Mouse (Mus musculus): ENCODE results near the gene Baz1a. TPM values are rescaled to one million over a fixed set of nuclear protein-coding genes. Genes with fewer than 3 reads are reported as not detected.

Gene Baz1a
- polyA plus RNA-seq, 1 experiment from 2014 or later, result 10.3 TPM

GRCm38 (mm10) chr12:55049731-55050353, 35.7 kb upstream of the Baz1a start:
- peaks cover 3% of the 10 kb centered on the region; the same call in 1 of the 2 replicates for H3K4me1 ChIP-seq (replicated peaks)
- no peaks in the 10 kb centered on the region for H3K27me3 ChIP-seq
- H3K9ac ChIP-seq, result no peak overlapping the region
- no peaks in the 10 kb centered on the region for H3K9me3 ChIP-seq (replicated peaks)
- no peak for ATAC-seq (replicated peaks; ENCODE audit: insufficient number of reproducible peaks, insufficient read depth, low FRiP score, low read depth)
- peaks cover 14% of the 10 kb centered on the region for H3K36me3 ChIP-seq
- no peak overlapping the region for H3K27ac ChIP-seq
- no peak overlapping the region for H3K4me3 ChIP-seq
- whole genome bisulfite sequencing, result 89% methylated on average over 8 of the region's 8 CpGs
- no peak overlapping the region for H3K4me2 ChIP-seq

- no peak for ATAC-seq (replicated peaks; ENCODE audit: insufficient number of reproducible peaks, insufficient read depth, low FRiP score, low read depth)
- Histone ChIP-seq H3K4me2 (no peak overlapping the region), H3K4me1 (replicated peaks) (no peaks in the 10 kb centered on the region), H3K9me3 (replicated peaks) (no peaks in the 10 kb centered on the region), H3K27ac (no peak overlapping the region), H3K27me3 (no peaks in the 10 kb centered on the region), H3K9ac (no peak overlapping the region), H3K4me3 (no peak overlapping the region), H3K36me3 (peaks cover 10% of the 10 kb centered on the region)
- WGBS, result 61% methylated on average over 15 of the region's 15 CpGs
Measured at GRCm38 (mm10) chr12:55041011-55041410, 26.9 kb upstream of the Baz1a start.

- WGBS, result 39% methylated on average over 3 of the region's 3 CpGs
- ATAC-seq (replicated peaks; ENCODE audit: insufficient number of reproducible peaks, insufficient read depth, low FRiP score, low read depth), result no peak
- H3K27me3 ChIP-seq, result no peaks in the 10 kb centered on the region
- no peaks in the 10 kb centered on the region for H3K4me1 ChIP-seq (replicated peaks)
- H3K4me2 ChIP-seq, result no peak overlapping the region
- H3K36me3 ChIP-seq, result no peaks in the 10 kb centered on the region
- H3K9ac ChIP-seq, result no peak overlapping the region
- H3K4me3 ChIP-seq, result no peak overlapping the region
- H3K27ac ChIP-seq, result no peak overlapping the region
- H3K9me3 ChIP-seq (replicated peaks), result no peaks in the 10 kb centered on the region
Measured at GRCm38 (mm10) chr12:55027088-55027487, 12.9 kb upstream of the Baz1a start.

- WGBS, result 70% methylated on average over 2 of the region's 2 CpGs
- H3K27ac ChIP-seq, result no peak overlapping the region
- no peaks in the 10 kb centered on the region for H3K4me1 ChIP-seq (replicated peaks)
- no peaks in the 10 kb centered on the region for H3K9me3 ChIP-seq (replicated peaks)
- H3K4me3 ChIP-seq, result no peak overlapping the region
- no peak overlapping the region for H3K4me2 ChIP-seq
- H3K36me3 ChIP-seq, result no peaks in the 10 kb centered on the region
- no peak overlapping the region for H3K9ac ChIP-seq
- ATAC-seq (replicated peaks; ENCODE audit: insufficient number of reproducible peaks, insufficient read depth, low FRiP score, low read depth), result no peak
- H3K27me3 ChIP-seq, result no peaks in the 10 kb centered on the region
Measured at GRCm38 (mm10) chr12:55023284-55023683, 9.1 kb upstream of the Baz1a start.

GRCm38 (mm10) chr12:55019421-55019877, 5.3 kb upstream of the Baz1a start:
- no peak overlapping the region for H3K27ac ChIP-seq
- H3K4me1 ChIP-seq (replicated peaks), result no peaks in the 10 kb centered on the region
- H3K4me2 ChIP-seq, result no peak overlapping the region
- WGBS, result 76% methylated on average over 7 of the region's 7 CpGs
- no peak overlapping the region for H3K4me3 ChIP-seq
- no peaks in the 10 kb centered on the region for H3K36me3 ChIP-seq
- ATAC-seq (replicated peaks; ENCODE audit: insufficient number of reproducible peaks, insufficient read depth, low FRiP score, low read depth), result no peak
- H3K9ac ChIP-seq, result no peak overlapping the region
- no peaks in the 10 kb centered on the region for H3K27me3 ChIP-seq
- H3K9me3 ChIP-seq (replicated peaks), result no peaks in the 10 kb centered on the region

GRCm38 (mm10) chr12:55017119-55017721, 3.1 kb upstream of the Baz1a start:
- no peaks in the 10 kb centered on the region for H3K36me3 ChIP-seq
- no peaks in the 10 kb centered on the region for H3K9me3 ChIP-seq (replicated peaks)
- no peak overlapping the region for H3K4me2 ChIP-seq
- no peaks in the 10 kb centered on the region for H3K27me3 ChIP-seq
- no peaks in the 10 kb centered on the region for H3K4me1 ChIP-seq (replicated peaks)
- no peak overlapping the region for H3K4me3 ChIP-seq
- H3K27ac ChIP-seq, result no peak overlapping the region
- no peak for ATAC-seq (replicated peaks; ENCODE audit: insufficient number of reproducible peaks, insufficient read depth, low FRiP score, low read depth)
- 70% methylated on average over 9 of the region's 9 CpGs for WGBS
- no peak overlapping the region for H3K9ac ChIP-seq

GRCm38 (mm10) chr12:55016339-55017118, 2.4 kb upstream of the Baz1a start:
- no peak overlapping the region for H3K9ac ChIP-seq
- no peak overlapping the region for H3K4me3 ChIP-seq
- no peak for ATAC-seq (replicated peaks; ENCODE audit: insufficient number of reproducible peaks, insufficient read depth, low FRiP score, low read depth)
- no peaks in the 10 kb centered on the region for H3K36me3 ChIP-seq
- H3K27me3 ChIP-seq, result no peaks in the 10 kb centered on the region
- no peak overlapping the region for H3K27ac ChIP-seq
- no peaks in the 10 kb centered on the region for H3K4me1 ChIP-seq (replicated peaks)
- no peaks in the 10 kb centered on the region for H3K9me3 ChIP-seq (replicated peaks)
- H3K4me2 ChIP-seq, result no peak overlapping the region
- WGBS, result 68% methylated on average over 8 of the region's 8 CpGs

GRCm38 (mm10) chr12:55015428-55015827, 1.3 kb upstream of the Baz1a start:
- H3K9ac ChIP-seq, result no peak overlapping the region
- no peaks in the 10 kb centered on the region for H3K36me3 ChIP-seq
- H3K27ac ChIP-seq, result no peak overlapping the region
- no peak overlapping the region for H3K4me3 ChIP-seq
- no peak for ATAC-seq (replicated peaks; ENCODE audit: insufficient number of reproducible peaks, insufficient read depth, low FRiP score, low read depth)
- no peaks in the 10 kb centered on the region for H3K4me1 ChIP-seq (replicated peaks)
- H3K4me2 ChIP-seq, result no peak overlapping the region
- WGBS, result 75% methylated on average over 5 of the region's 5 CpGs
- no peaks in the 10 kb centered on the region for H3K9me3 ChIP-seq (replicated peaks)
- H3K27me3 ChIP-seq, result no peaks in the 10 kb centered on the region

GRCm38 (mm10) chr12:55013031-55013430, 1.1 kb downstream of the Baz1a start:
- Histone ChIP-seq H3K4me2 (no peak overlapping the region), H3K9me3 (replicated peaks) (no peaks in the 10 kb centered on the region), H3K4me3 (no peak overlapping the region), H3K27me3 (no peaks in the 10 kb centered on the region), H3K4me1 (replicated peaks) (no peaks in the 10 kb centered on the region), H3K9ac (no peak overlapping the region), H3K27ac (no peak overlapping the region), H3K36me3 (no peaks in the 10 kb centered on the region)
- ATAC-seq (replicated peaks; ENCODE audit: insufficient number of reproducible peaks, insufficient read depth, low FRiP score, low read depth), result no peak
- WGBS, result 77% methylated on average over 1 of the region's 1 CpGs

GRCm38 (mm10) chr12:55007361-55008008, 6.7 kb downstream of the Baz1a start:
- Histone ChIP-seq H3K9me3 (replicated peaks) (no peaks in the 10 kb centered on the region), H3K9ac (no peak overlapping the region), H3K27ac (no peak overlapping the region), H3K4me1 (replicated peaks) (no peaks in the 10 kb centered on the region), H3K4me3 (no peak overlapping the region), H3K27me3 (no peaks in the 10 kb centered on the region), H3K4me2 (no peak overlapping the region), H3K36me3 (no peaks in the 10 kb centered on the region)
- 78% methylated on average over 14 of the region's 14 CpGs for WGBS
- no peak for ATAC-seq (replicated peaks; ENCODE audit: insufficient number of reproducible peaks, insufficient read depth, low FRiP score, low read depth)

- no peak for ATAC-seq (replicated peaks; ENCODE audit: insufficient number of reproducible peaks, insufficient read depth, low FRiP score, low read depth)
Measured at GRCm38 (mm10) chr12:55006071-55006470, 8.1 kb downstream of the Baz1a start.

More at GRCm38 (mm10) chr12:55006071-55006470, 8.1 kb downstream of the Baz1a start:
- no peaks in the 10 kb centered on the region for H3K36me3 ChIP-seq
- H3K9ac ChIP-seq, result no peak overlapping the region
- no peaks in the 10 kb centered on the region for H3K9me3 ChIP-seq (replicated peaks)
- H3K4me2 ChIP-seq, result no peak overlapping the region
- no peak overlapping the region for H3K4me3 ChIP-seq
- H3K27me3 ChIP-seq, result no peaks in the 10 kb centered on the region
- H3K27ac ChIP-seq, result no peak overlapping the region
- WGBS, result 91% methylated on average over 7 of the region's 7 CpGs
- H3K4me1 ChIP-seq (replicated peaks), result no peaks in the 10 kb centered on the region

Measured in heart, embryonic 15.5 days (tissue).